Mouse (Mus musculus): ENCODE measurements at regions not wholly inside any gene's neighbourhood (a gene's known extent, or its start where the extent isn't known, plus 50 kb on each side); places are given as distances from the start of the nearest gene placed in this dataset.

- H3K4me3 ChIP-seq (replicated peaks): no peak overlapping the region
- ATAC-seq: no peak
- H3K4me1 ChIP-seq (replicated peaks): no peaks in the 10 kb centered on the region
- H3K9me3 ChIP-seq: no peaks in the 10 kb centered on the region
- H3K27ac ChIP-seq: no peak overlapping the region
- H3K36me3 ChIP-seq: no peaks in the 10 kb centered on the region
- no peak overlapping the region for H3K4me2 ChIP-seq (replicated peaks)
- no peaks in the 10 kb centered on the region for H3K27me3 ChIP-seq (replicated peaks)
- 81% methylated on average over 5 of the region's 5 CpGs for WGBS
- no peak overlapping the region for H3K9ac ChIP-seq
Measured at GRCm38 (mm10) chr19:59649421-59649820, 191.2 kb downstream of the Emx2 start.

DNA sequence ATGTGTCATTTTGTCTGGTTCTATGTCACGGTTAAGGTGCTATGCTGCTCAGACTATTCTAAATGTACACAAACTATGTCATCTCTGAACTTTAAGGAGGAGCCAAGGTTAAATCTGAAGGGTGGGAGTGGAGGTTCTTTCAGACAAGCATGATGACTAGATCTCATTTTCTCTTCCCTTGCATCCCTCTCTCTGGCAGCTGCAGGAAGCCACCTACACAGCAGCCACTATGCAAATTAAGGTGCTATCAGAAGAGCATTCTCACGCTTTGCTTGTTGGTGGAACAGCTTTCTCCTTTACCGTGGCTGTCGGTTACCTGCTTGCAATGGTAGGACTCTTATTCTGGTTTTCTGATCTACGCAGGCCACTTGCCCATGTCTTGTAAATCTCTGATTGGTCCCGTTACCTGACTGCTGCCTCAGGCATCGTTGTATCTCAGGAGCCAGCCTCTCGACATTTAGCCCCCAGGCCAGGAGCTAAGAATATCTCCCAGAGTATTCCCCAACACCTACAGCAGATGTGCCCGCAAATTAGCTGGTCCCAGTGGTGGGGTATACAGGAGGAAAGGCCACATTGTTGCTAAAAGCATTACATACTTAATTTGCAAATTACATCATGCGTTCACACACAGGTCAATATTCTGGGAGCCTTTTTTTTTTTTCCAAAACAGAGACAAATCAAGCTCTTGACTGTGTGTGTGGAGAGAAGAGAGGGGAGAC, 192.6 kb downstream of the Emx2 start:
- Histone ChIP-seq H3K4me2 (replicated peaks) (no peak overlapping the region), H3K27me3 (replicated peaks) (no peaks in the 10 kb centered on the region), H3K4me1 (replicated peaks) (no peaks in the 10 kb centered on the region), H3K36me3 (no peaks in the 10 kb centered on the region), H3K9ac (no peak overlapping the region), H3K4me3 (replicated peaks) (no peak overlapping the region), H3K9me3 (no peaks in the 10 kb centered on the region), H3K27ac (no peak overlapping the region)
- WGBS: 75% methylated on average over 10 of the region's 10 CpGs
- ATAC-seq: no peak

GRCm38 (mm10) chr19:59653631-59654367, 195.6 kb downstream of the Emx2 start:
- 52% methylated on average over 18 of the region's 18 CpGs for WGBS
- no peaks in the 10 kb centered on the region for H3K27me3 ChIP-seq (replicated peaks)
- H3K4me2 ChIP-seq (replicated peaks): no peak overlapping the region

DNA sequence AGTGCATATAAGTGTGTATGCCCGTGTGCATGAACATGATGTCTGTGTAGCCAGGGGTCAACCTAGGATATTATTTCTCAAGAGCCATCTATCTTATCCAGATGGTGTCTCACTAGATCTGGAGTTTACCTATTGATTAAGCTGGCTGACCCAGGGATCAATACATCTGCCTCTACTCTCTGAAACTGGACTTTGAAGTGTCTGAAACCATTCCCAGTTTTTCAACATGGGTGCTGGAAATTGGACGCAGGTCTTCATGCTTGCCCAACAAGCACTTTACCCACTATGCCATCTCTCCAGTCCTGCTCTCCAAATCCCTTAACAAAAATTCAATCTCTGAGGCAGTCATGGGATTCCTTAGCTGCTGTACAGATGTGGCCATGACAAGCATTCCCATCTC, 197.1 kb downstream of the Emx2 start:
- Histone ChIP-seq H3K9ac (no peak overlapping the region), H3K4me3 (replicated peaks) (no peak overlapping the region), H3K27me3 (replicated peaks) (no peaks in the 10 kb centered on the region), H3K4me1 (replicated peaks) (no peaks in the 10 kb centered on the region), H3K9me3 (no peaks in the 10 kb centered on the region), H3K4me2 (replicated peaks) (no peak overlapping the region), H3K27ac (no peak overlapping the region), H3K36me3 (no peaks in the 10 kb centered on the region)
- no peak for ATAC-seq
- 85% methylated on average over 2 of the region's 2 CpGs for WGBS

More at GRCm38 (mm10) chr19:59653631-59654367, 195.6 kb downstream of the Emx2 start:
- ATAC-seq: no peak
- H3K4me3 ChIP-seq (replicated peaks): no peak overlapping the region
- H3K9ac ChIP-seq: no peak overlapping the region
- H3K9me3 ChIP-seq: no peaks in the 10 kb centered on the region
- no peak overlapping the region for H3K27ac ChIP-seq
- no peaks in the 10 kb centered on the region for H3K4me1 ChIP-seq (replicated peaks)
- no peaks in the 10 kb centered on the region for H3K36me3 ChIP-seq

GRCm38 (mm10) chr19:59669793-59670192, 211.6 kb downstream of the Emx2 start:
- Histone ChIP-seq H3K9me3 (no peaks in the 10 kb centered on the region), H3K27ac (no peak overlapping the region), H3K4me1 (replicated peaks) (no peaks in the 10 kb centered on the region), H3K36me3 (no peaks in the 10 kb centered on the region), H3K27me3 (replicated peaks) (no peaks in the 10 kb centered on the region), H3K4me2 (replicated peaks) (no peak overlapping the region), H3K9ac (no peak overlapping the region), H3K4me3 (replicated peaks) (no peak overlapping the region)
- ATAC-seq: no peak

GRCm38 (mm10) chr19:59673537-59673936, 215.4 kb downstream of the Emx2 start:
- no peak for ATAC-seq
- Histone ChIP-seq H3K9ac (no peak overlapping the region), H3K4me3 (replicated peaks) (no peak overlapping the region)

DNA sequence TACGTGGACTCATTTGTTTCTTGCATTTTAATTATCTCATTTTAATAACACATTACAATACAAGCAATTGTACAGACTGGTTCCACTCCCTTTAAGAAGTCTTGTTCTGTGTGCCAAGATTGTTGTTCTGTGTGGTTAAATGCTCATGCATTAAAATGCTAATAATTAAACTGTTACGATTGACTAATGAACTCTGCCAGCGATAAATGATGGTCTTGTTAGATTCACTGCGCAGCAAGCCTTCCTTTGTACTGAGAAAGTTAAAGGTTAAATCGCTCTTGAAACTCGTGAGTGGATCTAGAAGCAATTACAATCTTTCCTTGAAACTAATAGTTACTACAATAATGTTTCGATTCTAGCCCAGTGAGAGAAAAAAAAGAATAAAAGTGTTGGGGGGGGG, 221.0 kb downstream of the Emx2 start:
- no peaks in the 10 kb centered on the region for H3K36me3 ChIP-seq
- no peaks in the 10 kb centered on the region for H3K27me3 ChIP-seq (replicated peaks)
- no peaks in the 10 kb centered on the region for H3K9me3 ChIP-seq
- no peak overlapping the region for H3K4me2 ChIP-seq (replicated peaks)
- H3K4me3 ChIP-seq (replicated peaks): no peak overlapping the region
- 87% methylated on average over 7 of the region's 7 CpGs for WGBS
- no peak overlapping the region for H3K9ac ChIP-seq
- H3K4me1 ChIP-seq (replicated peaks): no peaks in the 10 kb centered on the region
- no peak for ATAC-seq
- H3K27ac ChIP-seq: no peak overlapping the region

More at GRCm38 (mm10) chr19:59673537-59673936, 215.4 kb downstream of the Emx2 start:
- no peaks in the 10 kb centered on the region for H3K4me1 ChIP-seq (replicated peaks)
- H3K9me3 ChIP-seq: no peaks in the 10 kb centered on the region
- no peak overlapping the region for H3K27ac ChIP-seq
- H3K36me3 ChIP-seq: no peaks in the 10 kb centered on the region
- no peak overlapping the region for H3K4me2 ChIP-seq (replicated peaks)
- H3K27me3 ChIP-seq (replicated peaks): no peaks in the 10 kb centered on the region

- 91% methylated on average over 4 of the region's 4 CpGs for WGBS
- Histone ChIP-seq H3K9ac (no peak overlapping the region), H3K4me3 (replicated peaks) (no peak overlapping the region), H3K36me3 (no peaks in the 10 kb centered on the region), H3K27ac (no peak overlapping the region), H3K9me3 (no peaks in the 10 kb centered on the region), H3K4me2 (replicated peaks) (no peak overlapping the region), H3K27me3 (replicated peaks) (no peaks in the 10 kb centered on the region), H3K4me1 (replicated peaks) (no peaks in the 10 kb centered on the region)
- ATAC-seq: no peak
Measured at GRCm38 (mm10) chr19:59680356-59680755, 222.2 kb downstream of the Emx2 start.

DNA sequence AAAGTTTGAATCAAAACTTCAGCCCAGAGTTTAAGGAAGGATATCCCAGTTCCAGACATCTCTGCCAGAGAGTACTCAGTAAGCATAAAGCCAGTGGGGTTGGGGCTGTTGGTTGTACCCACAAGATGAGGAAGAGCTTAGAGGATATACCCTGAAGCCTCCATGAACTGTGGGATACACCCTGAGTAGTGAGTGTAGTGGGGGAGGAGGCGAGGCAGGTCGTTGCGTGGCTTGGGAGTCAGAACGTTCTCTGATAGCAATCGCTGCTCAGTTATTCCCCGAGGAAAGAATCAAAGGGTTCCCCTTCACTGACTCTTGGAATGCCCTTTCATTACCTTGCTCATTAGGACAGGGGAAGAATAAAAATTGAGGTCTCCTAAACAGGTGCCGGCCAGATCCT, 226.1 kb downstream of the Emx2 start:
- Histone ChIP-seq H3K9me3 (no peaks in the 10 kb centered on the region), H3K4me1 (replicated peaks) (no peaks in the 10 kb centered on the region), H3K9ac (no peak overlapping the region), H3K4me2 (replicated peaks) (no peak overlapping the region), H3K27ac (no peak overlapping the region), H3K4me3 (replicated peaks) (no peak overlapping the region), H3K27me3 (replicated peaks) (no peaks in the 10 kb centered on the region), H3K36me3 (no peaks in the 10 kb centered on the region)
- no peak for ATAC-seq
- WGBS: 85% methylated on average over 7 of the region's 7 CpGs

GRCm38 (mm10) chr19:59685826-59686717, 227.9 kb downstream of the Emx2 start:
- no peaks in the 10 kb centered on the region for H3K27me3 ChIP-seq (replicated peaks)
- H3K4me2 ChIP-seq (replicated peaks): no peak overlapping the region
- H3K9me3 ChIP-seq: no peaks in the 10 kb centered on the region
- H3K9ac ChIP-seq: no peak overlapping the region
- H3K27ac ChIP-seq: no peak overlapping the region
- WGBS: 75% methylated on average over 19 of the region's 19 CpGs
- H3K36me3 ChIP-seq: no peaks in the 10 kb centered on the region
- no peaks in the 10 kb centered on the region for H3K4me1 ChIP-seq (replicated peaks)
- ATAC-seq: no peak
- no peak overlapping the region for H3K4me3 ChIP-seq (replicated peaks)

DNA sequence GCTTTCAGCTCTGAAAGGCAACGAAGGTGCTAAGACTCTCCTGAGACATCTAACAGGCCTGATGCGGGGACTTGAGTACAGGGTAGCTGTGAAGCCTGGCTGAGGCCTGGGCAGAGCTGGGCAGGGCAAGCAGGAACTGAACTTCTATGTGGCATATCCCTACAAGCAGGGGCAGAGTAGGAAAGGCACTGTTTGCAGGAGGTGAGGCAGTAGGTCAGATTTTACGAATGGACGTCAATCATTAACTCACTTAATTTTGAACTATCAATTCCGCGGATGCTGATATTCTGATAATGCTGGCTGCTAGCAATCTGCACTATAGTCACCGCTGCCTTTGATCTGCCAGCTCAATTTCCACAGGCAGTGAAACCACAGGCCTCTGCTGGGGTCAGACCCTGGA, 229.0 kb downstream of the Emx2 start:
- H3K9ac ChIP-seq: no peak overlapping the region
- H3K4me2 ChIP-seq (replicated peaks): no peak overlapping the region
- H3K9me3 ChIP-seq: no peaks in the 10 kb centered on the region
- WGBS: 63% methylated on average over 7 of the region's 7 CpGs
- H3K4me3 ChIP-seq (replicated peaks): no peak overlapping the region
- H3K27ac ChIP-seq: no peak overlapping the region
- H3K36me3 ChIP-seq: no peaks in the 10 kb centered on the region
- H3K27me3 ChIP-seq (replicated peaks): no peaks in the 10 kb centered on the region
- H3K4me1 ChIP-seq (replicated peaks): no peaks in the 10 kb centered on the region
- peak; percentile 84 for ATAC-seq

GRCm38 (mm10) chr19:59687681-59688080, 229.5 kb downstream of the Emx2 start:
- no peak overlapping the region for H3K4me2 ChIP-seq (replicated peaks)
- H3K9me3 ChIP-seq: no peaks in the 10 kb centered on the region
- ATAC-seq: peak; percentile 32; the same call in 1 of the 2 replicates
- H3K4me1 ChIP-seq (replicated peaks): no peaks in the 10 kb centered on the region
- H3K4me3 ChIP-seq (replicated peaks): no peak overlapping the region
- no peaks in the 10 kb centered on the region for H3K27me3 ChIP-seq (replicated peaks)
- H3K27ac ChIP-seq: no peak overlapping the region
- H3K36me3 ChIP-seq: no peaks in the 10 kb centered on the region
- WGBS: 53% methylated on average over 1 of the region's 1 CpGs
- H3K9ac ChIP-seq: no peak overlapping the region

Data from intestine, embryonic 15.5 days (tissue).